Mouse (Mus musculus) neural tube, embryonic 14.5 days (tissue): ENCODE data around the gene Tbata. TPM values are rescaled to one million over a fixed set of nuclear protein-coding genes. Genes with fewer than 3 reads are reported as not detected.

Experiments used
- ATAC-seq: fragments of 200-750 bp; cut with Nextera tagmentation; 2 replicates; pipeline ENCODE4 v1.8.0; 2017; ENCODE audit warnings: low read depth, mild to moderate bottlenecking, moderate TSS enrichment, moderate library complexity
- H3K27ac ChIP-seq: fragments of 300-500 bp; sonication (generic); 2 replicates; pipeline ENCODE4 v1.5.1; 2014; ENCODE audit warnings: low read depth, mild to moderate bottlenecking, control low read depth, low read length, moderate library complexity, mixed read lengths
- H3K27me3 ChIP-seq: fragments of 300-500 bp; sonication (generic); 2 replicates; pipeline ENCODE4 v1.6.1; 2014; ENCODE audit warnings: low read length; ENCODE audit not compliant: control insufficient read depth, insufficient read depth
- H3K36me3 ChIP-seq: fragments of 300-500 bp; sonication (generic); 2 replicates; pipeline ENCODE4 v1.6.1; 2014; ENCODE audit warnings: low read length, mixed read lengths; ENCODE audit not compliant: control insufficient read depth, insufficient read depth
- H3K4me1 ChIP-seq: fragments of 300-500 bp; sonication (generic); 2 replicates; pipeline ENCODE4 v1.6.1; 2014; ENCODE audit warnings: low read length; ENCODE audit not compliant: control insufficient read depth, insufficient read depth
- H3K4me2 ChIP-seq: fragments of 300-500 bp; sonication (generic); 2 replicates; pipeline ENCODE4 v1.6.1; 2014; ENCODE audit warnings: mild to moderate bottlenecking, low read depth, low read length, control low read depth
- H3K4me3 ChIP-seq: fragments of 300-500 bp; sonication (generic); 2 replicates; pipeline ENCODE4 v1.5.1; 2014; ENCODE audit warnings: low read depth, low read length, control low read depth, mixed read lengths
- H3K9ac ChIP-seq: fragments of 300-500 bp; sonication (generic); replicated peaks from 2 replicates; pipeline ENCODE4 v1.6.1; 2014; ENCODE audit warnings: low read depth, mild to moderate bottlenecking, control low read depth, low read length, mixed read lengths
- H3K9me3 ChIP-seq: fragments of 300-500 bp; sonication (generic); 2 replicates; pipeline ENCODE4 v1.6.1; 2016; ENCODE audit warnings: low read length; ENCODE audit not compliant: control insufficient read depth
- WGBS: fragments of 180-500 bp; shearing (Covaris S2); extraction: QIAGEN DNeasy Blood & Tissue Kit; methylation state at CpG from one replicate; pipeline ENCODE4 v1.1.7; 2014; 5-methylcytosine and 5-hydroxymethylcytosine counted together
- polyA plus RNA-seq: library from polyadenylated mRNA; unstranded; fragments of >200 nt; fragmentation: Nextera tagmentation; extraction: Ambion mirVana; gene quantifications from 2 replicates; pipeline ENCODE4 v1.2.1, GENCODE M21; 2014

The Tbata gene
- polyA plus RNA-seq, 1 experiment from 2014 or later: not detected

GRCm38 (mm10) chr10:61145766-61146118 is 26.0 kb upstream of the Tbata start:
- Histone ChIP-seq H3K4me1 (peaks cover 8% of the 10 kb centered on the region; the same call in 1 of the 2 replicates), H3K27ac (peak overlapping the region; percentile 90), H3K27me3 (no peaks in the 10 kb centered on the region), H3K4me2 (peak overlapping the region; percentile 65), H3K4me3 (peak overlapping the region; percentile 69), H3K9ac (peak overlapping the region; percentile 82), H3K9me3 (no peaks in the 10 kb centered on the region), H3K36me3 (no peaks in the 10 kb centered on the region)
- WGBS: 0% methylated on average over 3 of the region's 3 CpGs
- ATAC-seq: no peak

- H3K9me3 ChIP-seq: no peaks in the 10 kb centered on the region
- peak overlapping the region; percentile 69 for H3K4me3 ChIP-seq
- peak overlapping the region; percentile 65 for H3K4me2 ChIP-seq
- H3K27me3 ChIP-seq: no peaks in the 10 kb centered on the region
- H3K9ac ChIP-seq: peak overlapping the region; percentile 82
- ATAC-seq: peak; percentile 71
- peaks cover 8% of the 10 kb centered on the region; the same call in 1 of the 2 replicates for H3K4me1 ChIP-seq
- WGBS: under 1% methylated on average over 51 of the region's 53 CpGs
- no peaks in the 10 kb centered on the region for H3K36me3 ChIP-seq
- peak overlapping the region; percentile 90 for H3K27ac ChIP-seq
Measured at GRCm38 (mm10) chr10:61146119-61146806, 25.5 kb upstream of the Tbata start.

DNA sequence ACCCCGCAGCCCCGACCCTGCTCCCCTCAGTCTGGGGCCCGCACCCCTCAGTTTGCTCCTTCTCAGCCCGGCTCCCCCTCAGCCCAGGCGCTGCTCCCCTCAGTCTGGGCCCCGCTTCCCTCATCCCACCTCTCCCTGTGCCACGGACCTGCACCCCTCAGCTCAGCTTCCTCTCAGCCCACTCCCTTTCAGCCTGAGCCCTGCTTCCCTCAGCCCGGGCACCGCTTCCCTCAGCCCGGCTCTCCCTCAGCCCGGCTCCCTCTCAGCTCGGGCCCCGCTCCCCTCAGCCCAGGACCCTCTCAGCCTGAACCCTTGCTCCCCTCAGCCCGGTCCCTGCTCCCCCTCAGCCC is 25.0 kb upstream of the Tbata start:
- peak overlapping the region; percentile 69 for H3K4me3 ChIP-seq
- peaks cover 8% of the 10 kb centered on the region; the same call in 1 of the 2 replicates for H3K4me1 ChIP-seq
- peak overlapping the region; percentile 65 for H3K4me2 ChIP-seq
- ATAC-seq: no peak; the same call in 1 of the 2 replicates
- H3K9me3 ChIP-seq: no peaks in the 10 kb centered on the region
- 0% methylated on average over 14 of the region's 14 CpGs for WGBS
- no peaks in the 10 kb centered on the region for H3K27me3 ChIP-seq
- peak overlapping the region; percentile 82 for H3K9ac ChIP-seq
- no peaks in the 10 kb centered on the region for H3K36me3 ChIP-seq
- H3K27ac ChIP-seq: peak overlapping the region; percentile 90

GRCm38 (mm10) chr10:61147157-61148040 is 24.4 kb upstream of the Tbata start, which contains the start of gene Sgpl1:
Sgpl1 (minus strand) TSS chr10:61147703.
- H3K36me3 ChIP-seq: no peaks in the 10 kb centered on the region
- WGBS: under 1% methylated on average over 69 of the region's 82 CpGs
- peak within 1 kb of the TSS; percentile 69 for H3K4me3 ChIP-seq
- H3K4me2 ChIP-seq: peak within 1 kb of the TSS; percentile 65
- H3K4me1 ChIP-seq: peaks cover 8% of the 10 kb centered on the region; the same call in 1 of the 2 replicates
- H3K9me3 ChIP-seq: no peaks in the 10 kb centered on the region
- H3K27me3 ChIP-seq: no peaks in the 10 kb centered on the region
- peak within 1 kb of the TSS; percentile 82 for H3K9ac ChIP-seq
- ATAC-seq: peak; percentile 90
- H3K27ac ChIP-seq: peak within 1 kb of the TSS; percentile 90

DNA sequence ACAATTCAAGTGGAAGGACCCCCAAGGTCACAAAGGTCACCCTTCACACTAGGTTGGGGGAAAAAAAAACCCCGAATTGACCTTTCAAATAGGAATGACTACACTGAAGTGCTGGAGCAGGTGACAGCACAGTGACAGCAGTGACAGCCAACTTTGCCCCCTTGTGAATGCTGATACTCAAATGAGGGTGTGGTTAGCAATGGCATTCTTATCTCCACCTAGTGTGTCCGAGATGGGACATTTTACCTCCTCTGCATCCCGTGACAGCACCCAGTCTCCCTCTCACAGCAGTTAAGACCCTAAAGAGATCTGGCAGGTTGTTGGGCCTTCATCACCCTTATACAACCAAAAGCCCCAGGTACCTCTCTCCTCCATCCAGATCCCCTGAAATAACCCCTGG is 22.3 kb upstream of the Tbata start:
- H3K4me3 ChIP-seq: no peak overlapping the region
- no peak for ATAC-seq
- H3K4me1 ChIP-seq: peaks cover 8% of the 10 kb centered on the region; the same call in 1 of the 2 replicates
- H3K4me2 ChIP-seq: no peak overlapping the region
- H3K36me3 ChIP-seq: no peaks in the 10 kb centered on the region
- no peak overlapping the region for H3K27ac ChIP-seq
- no peak overlapping the region for H3K9ac ChIP-seq
- H3K27me3 ChIP-seq: no peaks in the 10 kb centered on the region
- 89% methylated on average over 3 of the region's 3 CpGs for WGBS
- no peaks in the 10 kb centered on the region for H3K9me3 ChIP-seq

GRCm38 (mm10) chr10:61150616-61151015 is 21.1 kb upstream of the Tbata start:
- ATAC-seq: no peak
- Histone ChIP-seq H3K9me3 (no peaks in the 10 kb centered on the region), H3K27me3 (no peaks in the 10 kb centered on the region), H3K4me3 (no peak overlapping the region), H3K27ac (no peak overlapping the region), H3K9ac (no peak overlapping the region), H3K4me1 (peaks cover 1% of the 10 kb centered on the region; the same call in 1 of the 2 replicates), H3K4me2 (no peak overlapping the region), H3K36me3 (no peaks in the 10 kb centered on the region)
- WGBS: 24% methylated on average over 6 of the region's 6 CpGs

DNA sequence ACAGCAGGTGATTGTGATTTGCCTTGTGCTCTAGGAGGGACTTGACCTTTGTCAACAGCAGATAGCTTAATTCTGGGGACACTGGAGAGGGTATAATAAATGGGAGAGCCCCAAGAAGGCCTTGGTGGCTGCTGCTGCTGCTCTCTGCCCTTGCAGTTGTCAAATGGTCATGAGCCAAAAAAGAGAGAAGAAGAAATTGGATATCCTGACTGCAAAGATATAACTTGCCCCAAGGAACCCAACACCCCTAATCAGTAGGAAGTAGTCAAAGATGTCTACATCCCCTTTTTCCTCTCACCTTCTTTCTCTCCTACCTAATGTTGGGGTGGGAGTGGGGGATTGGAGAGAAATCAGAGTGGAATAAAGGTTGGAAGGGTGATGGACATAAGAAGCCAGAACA is 19.6 kb upstream of the Tbata start:
- no peaks in the 10 kb centered on the region for H3K27me3 ChIP-seq
- H3K9me3 ChIP-seq: no peaks in the 10 kb centered on the region
- H3K27ac ChIP-seq: no peak overlapping the region
- no peak overlapping the region for H3K4me2 ChIP-seq
- no peaks in the 10 kb centered on the region for H3K4me1 ChIP-seq
- H3K4me3 ChIP-seq: no peak overlapping the region
- no peak overlapping the region for H3K9ac ChIP-seq
- no peak for ATAC-seq
- no peaks in the 10 kb centered on the region for H3K36me3 ChIP-seq

DNA sequence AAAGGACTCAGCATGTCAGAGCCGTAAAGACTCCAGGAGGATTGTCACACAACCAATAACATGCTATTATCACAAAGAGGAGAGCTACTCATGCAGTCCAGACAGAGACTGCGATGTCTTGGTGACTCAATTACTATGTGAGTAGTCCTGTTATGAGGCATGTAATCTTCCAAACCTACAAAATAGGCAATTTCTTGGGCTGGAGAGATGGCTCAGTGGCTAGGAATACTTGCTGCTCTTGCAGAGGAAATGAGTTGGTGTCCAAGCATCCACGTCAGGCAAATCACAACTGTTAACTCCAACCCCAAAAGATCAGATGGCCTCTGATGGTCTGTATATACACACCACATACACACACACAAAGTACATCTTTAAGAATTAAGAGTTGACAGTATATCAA is 16.1 kb upstream of the Tbata start:
- WGBS: 72% methylated on average over 3 of the region's 3 CpGs
- no peaks in the 10 kb centered on the region for H3K4me1 ChIP-seq
- no peak overlapping the region for H3K27ac ChIP-seq
- no peak overlapping the region for H3K9ac ChIP-seq
- no peak overlapping the region for H3K4me2 ChIP-seq
- ATAC-seq: no peak
- no peaks in the 10 kb centered on the region for H3K27me3 ChIP-seq
- H3K36me3 ChIP-seq: no peaks in the 10 kb centered on the region
- no peaks in the 10 kb centered on the region for H3K9me3 ChIP-seq
- no peak overlapping the region for H3K4me3 ChIP-seq

GRCm38 (mm10) chr10:61156453-61156852 is 15.3 kb upstream of the Tbata start:
- H3K4me3 ChIP-seq: no peak overlapping the region
- no peaks in the 10 kb centered on the region for H3K9me3 ChIP-seq
- H3K9ac ChIP-seq: no peak overlapping the region
- H3K4me1 ChIP-seq: no peaks in the 10 kb centered on the region
- H3K27me3 ChIP-seq: no peaks in the 10 kb centered on the region
- no peak overlapping the region for H3K27ac ChIP-seq
- H3K4me2 ChIP-seq: no peak overlapping the region
- no peaks in the 10 kb centered on the region for H3K36me3 ChIP-seq
- no peak for ATAC-seq
- WGBS: 98% methylated on average over 2 of the region's 2 CpGs
